Mouse (Mus musculus): ENCODE measurements around the gene Rab22a. TPM values are rescaled to one million over a fixed set of nuclear protein-coding genes. Genes with fewer than 3 reads are reported as not detected.

Rab22a gene
- polyA plus RNA-seq, 1 experiment from 2014 or later: 33.0 TPM

- Histone ChIP-seq H3K4me3 (replicated peaks; ENCODE audit: low read depth, low read length) (no peak overlapping the region), H3K4me1 (replicated peaks; ENCODE audit: insufficient read depth, low read length) (no peaks in the 10 kb centered on the region; the same call in 1 of the 2 replicates), H3K27me3 (ENCODE audit: insufficient read depth, low read length) (no peaks in the 10 kb centered on the region), H3K9me3 (replicated peaks; ENCODE audit: low read length) (no peaks in the 10 kb centered on the region), H3K9ac (ENCODE audit: low read depth, low read length) (no peak overlapping the region), H3K36me3 (ENCODE audit: insufficient read depth, low read length) (peaks cover 32% of the 10 kb centered on the region), H3K4me2 (ENCODE audit: low read length) (no peak overlapping the region), H3K27ac (no peak overlapping the region)
- DNase-seq (ENCODE audit: low spot score) (no peak), ATAC-seq (replicated peaks; ENCODE audit: low FRiP score, low read depth) (no peak)
- WGBS: 80% methylated on average over 4 of the region's 4 CpGs
- TF ChIP-seq CTCF (IDR thresholded peaks at IDR 0.05; ENCODE audit: low read depth): no peak
Measured at GRCm38 (mm10) chr2:173664736-173665135, 5.2 kb downstream of the Rab22a start.

- H3K36me3 ChIP-seq (ENCODE audit: insufficient read depth, low read length): peaks cover 32% of the 10 kb centered on the region
- TF ChIP-seq CTCF (IDR thresholded peaks at IDR 0.05; ENCODE audit: low read depth): no peak
- no peaks in the 10 kb centered on the region for H3K9me3 ChIP-seq (replicated peaks; ENCODE audit: low read length)
- no peak overlapping the region for H3K4me2 ChIP-seq (ENCODE audit: low read length)
- H3K4me1 ChIP-seq (replicated peaks; ENCODE audit: insufficient read depth, low read length): no peaks in the 10 kb centered on the region; the same call in 1 of the 2 replicates
- H3K9ac ChIP-seq (ENCODE audit: low read depth, low read length): no peak overlapping the region
- H3K4me3 ChIP-seq (replicated peaks; ENCODE audit: low read depth, low read length): no peak overlapping the region
- no peak overlapping the region for H3K27ac ChIP-seq
- 94% methylated on average over 2 of the region's 2 CpGs for WGBS
- ATAC-seq (replicated peaks; ENCODE audit: low FRiP score, low read depth): no peak
- no peak for DNase-seq (ENCODE audit: low spot score)
- no peaks in the 10 kb centered on the region for H3K27me3 ChIP-seq (ENCODE audit: insufficient read depth, low read length)
Measured at GRCm38 (mm10) chr2:173665271-173665670, 5.7 kb downstream of the Rab22a start.

GRCm38 (mm10) chr2:173666876-173667275 is 7.3 kb downstream of the Rab22a start:
- Histone ChIP-seq H3K9me3 (replicated peaks; ENCODE audit: low read length) (no peaks in the 10 kb centered on the region), H3K4me1 (replicated peaks; ENCODE audit: insufficient read depth, low read length) (no peaks in the 10 kb centered on the region), H3K4me3 (replicated peaks; ENCODE audit: low read depth, low read length) (no peak overlapping the region), H3K27ac (no peak overlapping the region), H3K4me2 (ENCODE audit: low read length) (no peak overlapping the region), H3K9ac (ENCODE audit: low read depth, low read length) (no peak overlapping the region), H3K36me3 (ENCODE audit: insufficient read depth, low read length) (peaks cover 31% of the 10 kb centered on the region), H3K27me3 (ENCODE audit: insufficient read depth, low read length) (no peaks in the 10 kb centered on the region)
- 77% methylated on average over 3 of the region's 3 CpGs for WGBS
- no peak for DNase-seq (ENCODE audit: low spot score)
- no peak for TF ChIP-seq CTCF (IDR thresholded peaks at IDR 0.05; ENCODE audit: low read depth)
- ATAC-seq (replicated peaks; ENCODE audit: low FRiP score, low read depth): no peak

GRCm38 (mm10) chr2:173672328-173672896 is 12.9 kb downstream of the Rab22a start:
- Histone ChIP-seq H3K36me3 (ENCODE audit: insufficient read depth, low read length) (peaks cover 20% of the 10 kb centered on the region; the same call in 1 of the 2 replicates), H3K9me3 (replicated peaks; ENCODE audit: low read length) (no peaks in the 10 kb centered on the region), H3K4me1 (replicated peaks; ENCODE audit: insufficient read depth, low read length) (no peaks in the 10 kb centered on the region), H3K27ac (no peak overlapping the region), H3K9ac (ENCODE audit: low read depth, low read length) (no peak overlapping the region), H3K27me3 (ENCODE audit: insufficient read depth, low read length) (no peaks in the 10 kb centered on the region), H3K4me2 (ENCODE audit: low read length) (no peak overlapping the region), H3K4me3 (replicated peaks; ENCODE audit: low read depth, low read length) (no peak overlapping the region)
- no peak for TF ChIP-seq CTCF (IDR thresholded peaks at IDR 0.05; ENCODE audit: low read depth)
- DNase-seq (ENCODE audit: low spot score) (no peak), ATAC-seq (replicated peaks; ENCODE audit: low FRiP score, low read depth) (no peak)
- 70% methylated on average over 2 of the region's 2 CpGs for WGBS

GRCm38 (mm10) chr2:173673469-173673868 is 13.9 kb downstream of the Rab22a start:
- no peak overlapping the region for H3K4me2 ChIP-seq (ENCODE audit: low read length)
- no peak overlapping the region for H3K9ac ChIP-seq (ENCODE audit: low read depth, low read length)
- no peak overlapping the region for H3K27ac ChIP-seq
- DNase-seq (ENCODE audit: low spot score) (no peak), ATAC-seq (replicated peaks; ENCODE audit: low FRiP score, low read depth) (no peak)
- no peaks in the 10 kb centered on the region for H3K4me1 ChIP-seq (replicated peaks; ENCODE audit: insufficient read depth, low read length)
- H3K36me3 ChIP-seq (ENCODE audit: insufficient read depth, low read length): peaks cover 17% of the 10 kb centered on the region; the same call in 1 of the 2 replicates
- TF ChIP-seq CTCF (IDR thresholded peaks at IDR 0.05; ENCODE audit: low read depth): no peak
- 76% methylated on average over 1 of the region's 1 CpGs for WGBS
- H3K27me3 ChIP-seq (ENCODE audit: insufficient read depth, low read length): no peaks in the 10 kb centered on the region
- H3K9me3 ChIP-seq (replicated peaks; ENCODE audit: low read length): no peaks in the 10 kb centered on the region
- no peak overlapping the region for H3K4me3 ChIP-seq (replicated peaks; ENCODE audit: low read depth, low read length)

GRCm38 (mm10) chr2:173678593-173678992 is 19.0 kb downstream of the Rab22a start:
- DNase-seq (ENCODE audit: low spot score) (no peak), ATAC-seq (replicated peaks; ENCODE audit: low FRiP score, low read depth) (no peak)
- H3K27me3 ChIP-seq (ENCODE audit: insufficient read depth, low read length): no peaks in the 10 kb centered on the region
- no peak for TF ChIP-seq CTCF (IDR thresholded peaks at IDR 0.05; ENCODE audit: low read depth)
- H3K27ac ChIP-seq: no peak overlapping the region
- 92% methylated on average over 2 of the region's 2 CpGs for WGBS
- no peak overlapping the region for H3K4me3 ChIP-seq (replicated peaks; ENCODE audit: low read depth, low read length)
- 0 out of 2 replicates have a peak, but pooled peaks cover 3% of the 10 kb centered on the region for H3K4me1 ChIP-seq (replicated peaks; ENCODE audit: insufficient read depth, low read length)
- H3K9me3 ChIP-seq (replicated peaks; ENCODE audit: low read length): no peaks in the 10 kb centered on the region
- H3K4me2 ChIP-seq (ENCODE audit: low read length): no peak overlapping the region
- H3K9ac ChIP-seq (ENCODE audit: low read depth, low read length): no peak overlapping the region
- H3K36me3 ChIP-seq (ENCODE audit: insufficient read depth, low read length): peaks cover 10% of the 10 kb centered on the region; the same call in 1 of the 2 replicates

GRCm38 (mm10) chr2:173679217-173679616 is 19.7 kb downstream of the Rab22a start:
- H3K4me2 ChIP-seq (ENCODE audit: low read length): no peak overlapping the region
- no peak overlapping the region for H3K27ac ChIP-seq
- 0 out of 2 replicates have a peak, but pooled peaks cover 3% of the 10 kb centered on the region for H3K4me1 ChIP-seq (replicated peaks; ENCODE audit: insufficient read depth, low read length)
- no peak for TF ChIP-seq CTCF (IDR thresholded peaks at IDR 0.05; ENCODE audit: low read depth)
- 72% methylated on average over 3 of the region's 3 CpGs for WGBS
- no peaks in the 10 kb centered on the region for H3K9me3 ChIP-seq (replicated peaks; ENCODE audit: low read length)
- H3K27me3 ChIP-seq (ENCODE audit: insufficient read depth, low read length): no peaks in the 10 kb centered on the region
- H3K9ac ChIP-seq (ENCODE audit: low read depth, low read length): no peak overlapping the region
- ATAC-seq (replicated peaks; ENCODE audit: low FRiP score, low read depth) (no peak), DNase-seq (ENCODE audit: low spot score) (no peak)
- H3K4me3 ChIP-seq (replicated peaks; ENCODE audit: low read depth, low read length): no peak overlapping the region
- H3K36me3 ChIP-seq (ENCODE audit: insufficient read depth, low read length): peaks cover 12% of the 10 kb centered on the region; the same call in 1 of the 2 replicates
